Mouse (Mus musculus): Measurements from ENCODE around the gene Emd. TPM values are rescaled to one million over a fixed set of nuclear protein-coding genes. Genes with fewer than 3 reads are reported as not detected.

The Emd gene
- polyA plus RNA-seq, 1 experiment, result 48.8 TPM

GRCm38 (mm10) chrX:74270902-74271551, 16.5 kb downstream of the Emd start:
- WGBS, result 17% methylated on average over 27 of the region's 27 CpGs
- DNase-seq (ENCODE audit: low read depth, low spot score), result no peak

- WGBS, result 40% methylated on average over 10 of the region's 10 CpGs
- DNase-seq (ENCODE audit: low read depth, low spot score), result no peak
Measured at GRCm38 (mm10) chrX:74273422-74274322, 19.2 kb downstream of the Emd start.

GRCm38 (mm10) chrX:74277916-74278315, 23.4 kb downstream of the Emd start:
- WGBS, result 72% methylated on average over 8 of the region's 8 CpGs
- no peak for DNase-seq (ENCODE audit: low read depth, low spot score)

- WGBS, result 13% methylated on average over 14 of the region's 14 CpGs
Measured at GRCm38 (mm10) chrX:74281041-74281731, 26.7 kb downstream of the Emd start.

GRCm38 (mm10) chrX:74281732-74282394, 27.4 kb downstream of the Emd start, which contains the start of the genes Taz and Dnase1l1:
Taz (plus strand) TSS chrX:74281912.
Dnase1l1 (minus strand) TSS chrX:74282337.
- DNase-seq (ENCODE audit: low read depth, low spot score), result no peak
- 13% methylated on average over 16 of the region's 16 CpGs for WGBS

More at GRCm38 (mm10) chrX:74281041-74281731, 26.7 kb downstream of the Emd start:
- no peak for DNase-seq (ENCODE audit: low read depth, low spot score)

- no peak for DNase-seq (ENCODE audit: low read depth, low spot score)
Measured at GRCm38 (mm10) chrX:74282395-74283091, 28.1 kb downstream of the Emd start.

GRCm38 (mm10) chrX:74283092-74283437, 28.6 kb downstream of the Emd start:
- 28% methylated on average over 5 of the region's 5 CpGs for WGBS
- no peak for DNase-seq (ENCODE audit: low read depth, low spot score)

More at GRCm38 (mm10) chrX:74282395-74283091, 28.1 kb downstream of the Emd start:
- 15% methylated on average over 39 of the region's 39 CpGs for WGBS

GRCm38 (mm10) chrX:74293431-74293830, 38.9 kb downstream of the Emd start:
- 69% methylated on average over 4 of the region's 4 CpGs for WGBS
- DNase-seq (ENCODE audit: low read depth, low spot score), result no peak

- WGBS, result 16% methylated on average over 37 of the region's 37 CpGs
- peak; percentile 75 for DNase-seq (ENCODE audit: low read depth, low spot score)
Measured at GRCm38 (mm10) chrX:74296538-74297448, 42.3 kb downstream of the Emd start, which contains the start of gene Atp6ap1. Atp6ap1 (plus strand) TSS chrX:74297097.

GRCm38 (mm10) chrX:74298348-74298747, 43.9 kb downstream of the Emd start:
- 77% methylated on average over 1 of the region's 1 CpGs for WGBS
- no peak for DNase-seq (ENCODE audit: low read depth, low spot score)

- WGBS, result 70% methylated on average over 3 of the region's 3 CpGs
Measured at GRCm38 (mm10) chrX:74299721-74300120, 45.2 kb downstream of the Emd start.

GRCm38 (mm10) chrX:74304867-74305700, 50.6 kb downstream of the Emd start, which contains the start of gene Gdi1:
Gdi1 (plus strand) TSS chrX:74304998.
- DNase-seq (ENCODE audit: low read depth, low spot score), result no peak
- 15% methylated on average over 41 of the region's 41 CpGs for WGBS

More at GRCm38 (mm10) chrX:74299721-74300120, 45.2 kb downstream of the Emd start:
- no peak for DNase-seq (ENCODE audit: low read depth, low spot score)

Other genes starting within 250 kb of the Emd start
- gene Irak1, start 230.8 kb upstream of the Emd start, polyA plus RNA-seq (2012; rRNA removed), result 56.3 and 90.4 TPM in 2 replicates
- not detected in 2 replicates for gene Opn1mw, start 127.2 kb upstream of the Emd start, polyA plus RNA-seq (2012; rRNA removed)
- gene Mecp2, start 119.3 kb upstream of the Emd start, polyA plus RNA-seq (2012; rRNA removed), result 3.1 and 3.3 TPM in 2 replicates
- not detected in 2 replicates for gene Tex28, start 86.8 kb upstream of the Emd start, polyA plus RNA-seq (2012; rRNA removed)
- gene Tktl1, start 77.4 kb upstream of the Emd start, polyA plus RNA-seq (2012; rRNA removed), result 0.04 TPM in 1 of 2 replicates, not detected in the other
- 553 and 589 TPM in 2 replicates for gene Flna, start 4.9 kb upstream of the Emd start, polyA plus RNA-seq (2012; rRNA removed)
- gene Rpl10, start 16.1 kb downstream of the Emd start, polyA plus RNA-seq (2012; rRNA removed), result 1,702 and 1,771 TPM in 2 replicates
- gene Taz, start 27.2 kb downstream of the Emd start, polyA plus RNA-seq (2012; rRNA removed), result 63.1 and 89.6 TPM in 2 replicates
- gene Dnase1l1, start 27.6 kb downstream of the Emd start, polyA plus RNA-seq (2012; rRNA removed), result 20.5 and 25.7 TPM in 2 replicates
- 141 and 214 TPM in 2 replicates for gene Atp6ap1, start 42.4 kb downstream of the Emd start, polyA plus RNA-seq (2012; rRNA removed)
- gene Gdi1, start 50.3 kb downstream of the Emd start, polyA plus RNA-seq (2012; rRNA removed), result 138 and 150 TPM in 2 replicates
- 7.1 and 8.9 TPM in 2 replicates for gene Fam50a, start 58.3 kb downstream of the Emd start, polyA plus RNA-seq (2012; rRNA removed)
- gene Plxna3, start 74.4 kb downstream of the Emd start, polyA plus RNA-seq (2012; rRNA removed), result 3.0 and 5.0 TPM in 2 replicates
- gene Lage3, start 98.9 kb downstream of the Emd start, polyA plus RNA-seq (2012; rRNA removed), result 45.0 and 58.7 TPM in 2 replicates
- gene Ubl4a, start 118.5 kb downstream of the Emd start, polyA plus RNA-seq (2012; rRNA removed), result 45.9 and 52.2 TPM in 2 replicates
- gene Slc10a3, start 118.7 kb downstream of the Emd start, polyA plus RNA-seq (2012; rRNA removed), result 13.6 and 15.2 TPM in 2 replicates
- gene Fam3a, start 138.6 kb downstream of the Emd start, polyA plus RNA-seq (2012; rRNA removed), result 25.0 and 28.0 TPM in 2 replicates
- gene Ikbkg, start 138.6 kb downstream of the Emd start, polyA plus RNA-seq (2012; rRNA removed), result 7.0 and 12.6 TPM in 2 replicates
- 40.5 and 60.0 TPM in 2 replicates for gene G6pdx, start 174.5 kb downstream of the Emd start, polyA plus RNA-seq (2012; rRNA removed)
- not detected in 2 replicates for gene Gm6880, start 226.7 kb downstream of the Emd start, polyA plus RNA-seq (2012; rRNA removed)

Data from large intestine, adult 2 months (tissue).